Mouse (Mus musculus) small intestine, adult 2 months (tissue): ENCODE results near the gene Apol7e.

Experiments used
- CTCF ChIP-seq: fragments of 200-500 bp; IDR thresholded peaks from 2 replicates; pipeline ENCODE4 v1.5.1; 2012; ENCODE audit warnings: low read depth, mild to moderate bottlenecking, control low read depth, inconsistent platforms, low read length, moderate library complexity, mixed read lengths; ENCODE audit not compliant: insufficient replicate concordance, insufficient read length; ENCODE audit errors: extremely low read depth
- POLR2A ChIP-seq: fragments of 200-500 bp; IDR thresholded peaks from 2 replicates; pipeline ENCODE4 v1.6.1; 2012; ENCODE audit warnings: low read depth, mild to moderate bottlenecking, control low read depth, inconsistent platforms, low read length, moderate library complexity

DNA sequence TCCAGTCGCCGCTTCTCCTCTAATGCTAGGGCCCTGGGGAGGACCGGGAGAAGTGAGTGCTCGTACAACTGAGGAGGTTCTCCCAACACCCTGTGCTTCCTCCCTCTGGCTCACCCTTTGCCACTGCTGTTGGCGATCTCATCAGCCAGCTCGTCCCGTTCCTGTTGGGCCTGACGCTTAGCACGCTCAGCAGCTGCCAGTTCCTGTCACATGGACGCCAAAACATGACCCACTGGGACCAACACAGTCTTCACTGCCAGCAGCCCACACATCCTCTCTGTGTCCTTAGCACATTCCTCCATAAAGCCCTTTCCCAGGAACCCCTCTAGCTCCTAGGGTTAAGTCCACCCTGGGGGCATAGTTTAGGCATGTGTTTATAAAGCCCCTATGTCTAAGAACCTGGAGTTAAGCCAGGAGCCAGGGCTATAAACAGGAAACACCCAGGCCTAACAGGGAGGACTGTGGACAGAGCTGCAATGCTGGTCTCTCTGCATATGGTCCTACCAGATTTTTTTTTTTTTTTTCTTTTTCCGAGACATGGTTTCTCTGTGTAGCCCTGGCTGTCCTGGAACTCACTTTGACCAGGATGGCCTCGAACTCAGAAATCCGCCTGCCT lies 65.8 kb downstream of the Apol7e start:
- TF ChIP-seq POLR2A (no peak), CTCF (no peak)
